Mouse (Mus musculus) neural tube, embryonic 15.5 days (tissue): ENCODE measurements at regions not wholly inside any gene's neighbourhood (a gene's known extent, or its start where the extent isn't known, plus 50 kb on each side); places are given as distances from the start of the nearest gene placed in this dataset.

ENCODE experiments used
- ATAC-seq: fragments of 200-750 bp; cut with Nextera tagmentation; 2 replicates; pipeline ENCODE4 v1.8.0; 2017; ENCODE audit warnings: mild to moderate bottlenecking, moderate TSS enrichment, moderate library complexity; ENCODE audit not compliant: low FRiP score
- H3K27ac ChIP-seq: fragments of 300-500 bp; sonication (generic); replicated peaks from 2 replicates; pipeline ENCODE4 v1.5.1; 2015; ENCODE audit warnings: mild to moderate bottlenecking, inconsistent platforms
- H3K27me3 ChIP-seq: fragments of 300-500 bp; sonication (generic); replicated peaks from 2 replicates; pipeline ENCODE4 v1.6.1; 2015; ENCODE audit warnings: inconsistent platforms
- H3K36me3 ChIP-seq: fragments of 300-500 bp; sonication (generic); 2 replicates; pipeline ENCODE4 v1.6.1; 2015; ENCODE audit warnings: inconsistent platforms
- H3K4me1 ChIP-seq: fragments of 300-500 bp; sonication (generic); 2 replicates; pipeline ENCODE4 v1.6.1; 2015; ENCODE audit warnings: inconsistent platforms
- H3K4me2 ChIP-seq: fragments of 300-500 bp; sonication (generic); 2 replicates; pipeline ENCODE4 v1.6.1; 2015; ENCODE audit warnings: inconsistent platforms, mild to moderate bottlenecking, moderate library complexity
- H3K4me3 ChIP-seq: fragments of 300-500 bp; sonication (generic); replicated peaks from 2 replicates; pipeline ENCODE4 v1.5.1; 2015; ENCODE audit warnings: mild to moderate bottlenecking, inconsistent platforms
- H3K9ac ChIP-seq: fragments of 300-500 bp; sonication (generic); replicated peaks from 2 replicates; pipeline ENCODE4 v1.6.1; 2015; ENCODE audit warnings: mild to moderate bottlenecking, inconsistent platforms
- H3K9me3 ChIP-seq: fragments of 300-500 bp; sonication (generic); replicated peaks from 2 replicates; pipeline ENCODE4 v1.6.1; 2016; ENCODE audit warnings: inconsistent platforms
- WGBS: fragments of 180-500 bp; shearing (Covaris S2); methylation state at CpG from one replicate; pipeline ENCODE4 v1.1.7; 2015; ENCODE audit warnings: mixed read lengths; 5-methylcytosine and 5-hydroxymethylcytosine counted together

- ATAC-seq: no peak
- H3K4me1 ChIP-seq: no peaks in the 10 kb centered on the region
- no peaks in the 10 kb centered on the region for H3K36me3 ChIP-seq
- H3K9me3 ChIP-seq: no peaks in the 10 kb centered on the region
- H3K4me3 ChIP-seq: no peak overlapping the region
- H3K9ac ChIP-seq: no peak overlapping the region
- 90% methylated on average over 10 of the region's 10 CpGs for WGBS
- H3K27ac ChIP-seq: no peak overlapping the region
- H3K27me3 ChIP-seq: no peaks in the 10 kb centered on the region
- H3K4me2 ChIP-seq: no peak overlapping the region
Observed at GRCm38 (mm10) chr4:105332081-105332480, 174.9 kb downstream of the Plpp3 start.

- Histone ChIP-seq H3K27ac (no peak overlapping the region), H3K4me2 (no peak overlapping the region), H3K36me3 (no peaks in the 10 kb centered on the region), H3K9ac (no peak overlapping the region), H3K27me3 (no peaks in the 10 kb centered on the region), H3K9me3 (no peaks in the 10 kb centered on the region), H3K4me1 (no peaks in the 10 kb centered on the region), H3K4me3 (no peak overlapping the region)
- no peak for ATAC-seq
- 28% methylated on average over 1 of the region's 1 CpGs for WGBS
Observed at GRCm38 (mm10) chr4:105335872-105336271, 178.7 kb downstream of the Plpp3 start.

- no peak overlapping the region for H3K27ac ChIP-seq
- WGBS: 82% methylated on average over 4 of the region's 4 CpGs
- H3K4me1 ChIP-seq: no peaks in the 10 kb centered on the region
- no peak overlapping the region for H3K4me2 ChIP-seq
- no peak overlapping the region for H3K4me3 ChIP-seq
- H3K36me3 ChIP-seq: no peaks in the 10 kb centered on the region
- no peaks in the 10 kb centered on the region for H3K27me3 ChIP-seq
- no peak for ATAC-seq
- H3K9ac ChIP-seq: no peak overlapping the region
- H3K9me3 ChIP-seq: no peaks in the 10 kb centered on the region
Observed at GRCm38 (mm10) chr4:105336557-105336956, 179.4 kb downstream of the Plpp3 start.

- no peaks in the 10 kb centered on the region for H3K36me3 ChIP-seq
- WGBS: 85% methylated on average over 7 of the region's 7 CpGs
- ATAC-seq: no peak
- no peaks in the 10 kb centered on the region for H3K9me3 ChIP-seq
- no peak overlapping the region for H3K4me2 ChIP-seq
- no peaks in the 10 kb centered on the region for H3K27me3 ChIP-seq
- H3K4me3 ChIP-seq: no peak overlapping the region
- no peak overlapping the region for H3K27ac ChIP-seq
- no peak overlapping the region for H3K9ac ChIP-seq
- no peaks in the 10 kb centered on the region for H3K4me1 ChIP-seq
Observed at GRCm38 (mm10) chr4:105338131-105338530, 181.0 kb downstream of the Plpp3 start.

GRCm38 (mm10) chr4:105338861-105339260, 181.7 kb downstream of the Plpp3 start:
- Histone ChIP-seq H3K36me3 (no peaks in the 10 kb centered on the region), H3K9ac (no peak overlapping the region), H3K4me1 (no peaks in the 10 kb centered on the region), H3K9me3 (no peaks in the 10 kb centered on the region), H3K27ac (no peak overlapping the region), H3K4me2 (no peak overlapping the region), H3K27me3 (no peaks in the 10 kb centered on the region), H3K4me3 (no peak overlapping the region)
- no peak for ATAC-seq
- WGBS: 72% methylated on average over 7 of the region's 7 CpGs

GRCm38 (mm10) chr4:105341274-105341673, 184.1 kb downstream of the Plpp3 start:
- H3K27me3 ChIP-seq: no peaks in the 10 kb centered on the region
- H3K27ac ChIP-seq: no peak overlapping the region
- no peaks in the 10 kb centered on the region for H3K36me3 ChIP-seq
- H3K4me3 ChIP-seq: no peak overlapping the region
- no peak overlapping the region for H3K9ac ChIP-seq
- no peak overlapping the region for H3K4me2 ChIP-seq
- WGBS: 72% methylated on average over 7 of the region's 7 CpGs
- no peaks in the 10 kb centered on the region for H3K4me1 ChIP-seq
- no peak for ATAC-seq
- H3K9me3 ChIP-seq: no peaks in the 10 kb centered on the region

GRCm38 (mm10) chr4:105346846-105347245, 189.7 kb downstream of the Plpp3 start:
- Histone ChIP-seq H3K4me1 (peaks cover 6% of the 10 kb centered on the region; the same call in 1 of the 2 replicates), H3K4me2 (no peak overlapping the region), H3K9ac (no peak overlapping the region), H3K9me3 (no peaks in the 10 kb centered on the region), H3K27ac (no peak overlapping the region), H3K4me3 (no peak overlapping the region), H3K36me3 (no peaks in the 10 kb centered on the region), H3K27me3 (no peaks in the 10 kb centered on the region)
- 91% methylated on average over 8 of the region's 8 CpGs for WGBS
- no peak for ATAC-seq

GRCm38 (mm10) chr4:105347911-105348310, 190.8 kb downstream of the Plpp3 start:
- Histone ChIP-seq H3K36me3 (no peaks in the 10 kb centered on the region), H3K9me3 (no peaks in the 10 kb centered on the region), H3K4me2 (no peak overlapping the region), H3K27me3 (no peaks in the 10 kb centered on the region), H3K4me3 (no peak overlapping the region), H3K27ac (no peak overlapping the region), H3K9ac (no peak overlapping the region), H3K4me1 (peaks cover 6% of the 10 kb centered on the region; the same call in 1 of the 2 replicates)
- ATAC-seq: no peak; the same call in 1 of the 2 replicates
- WGBS: 17% methylated on average over 8 of the region's 8 CpGs

GRCm38 (mm10) chr4:105349316-105350207, 192.4 kb downstream of the Plpp3 start:
- ATAC-seq: no peak
- H3K27me3 ChIP-seq: no peaks in the 10 kb centered on the region
- WGBS: 85% methylated on average over 8 of the region's 8 CpGs

GRCm38 (mm10) chr4:105352342-105352741, 195.2 kb downstream of the Plpp3 start:
- Histone ChIP-seq H3K27ac (no peak overlapping the region), H3K4me2 (no peak overlapping the region), H3K9ac (no peak overlapping the region), H3K4me3 (no peak overlapping the region), H3K27me3 (no peaks in the 10 kb centered on the region), H3K4me1 (peaks cover 6% of the 10 kb centered on the region; the same call in 1 of the 2 replicates), H3K9me3 (no peaks in the 10 kb centered on the region), H3K36me3 (no peaks in the 10 kb centered on the region)
- 41% methylated on average over 7 of the region's 7 CpGs for WGBS
- no peak for ATAC-seq

More at GRCm38 (mm10) chr4:105349316-105350207, 192.4 kb downstream of the Plpp3 start:
- no peak overlapping the region for H3K9ac ChIP-seq
- H3K9me3 ChIP-seq: no peaks in the 10 kb centered on the region
- H3K4me3 ChIP-seq: no peak overlapping the region
- H3K4me2 ChIP-seq: no peak overlapping the region
- no peak overlapping the region for H3K27ac ChIP-seq
- H3K36me3 ChIP-seq: no peaks in the 10 kb centered on the region
- peaks cover 6% of the 10 kb centered on the region; the same call in 1 of the 2 replicates for H3K4me1 ChIP-seq

- no peak overlapping the region for H3K9ac ChIP-seq
- H3K4me2 ChIP-seq: no peak overlapping the region
- no peak overlapping the region for H3K4me3 ChIP-seq
- H3K4me1 ChIP-seq: peaks cover 3% of the 10 kb centered on the region; the same call in 1 of the 2 replicates
- no peak overlapping the region for H3K27ac ChIP-seq
- no peak for ATAC-seq
- no peaks in the 10 kb centered on the region for H3K36me3 ChIP-seq
- 94% methylated on average over 3 of the region's 3 CpGs for WGBS
- no peaks in the 10 kb centered on the region for H3K9me3 ChIP-seq
- no peaks in the 10 kb centered on the region for H3K27me3 ChIP-seq
Observed at GRCm38 (mm10) chr4:105352953-105353352, 195.8 kb downstream of the Plpp3 start.

GRCm38 (mm10) chr4:105354097-105354496, 196.9 kb downstream of the Plpp3 start:
- Histone ChIP-seq H3K27ac (no peak overlapping the region), H3K4me1 (0 out of 2 replicates have a peak, but pooled peaks cover 3% of the 10 kb centered on the region), H3K4me2 (no peak overlapping the region), H3K9ac (no peak overlapping the region), H3K36me3 (no peaks in the 10 kb centered on the region), H3K27me3 (no peaks in the 10 kb centered on the region), H3K4me3 (no peak overlapping the region), H3K9me3 (no peaks in the 10 kb centered on the region)
- no peak for ATAC-seq
- 71% methylated on average over 8 of the region's 8 CpGs for WGBS
